Mouse (Mus musculus) mesoderm, embryonic 11.5 days (tissue): ENCODE data around the gene Cxcl2.

Source experiments
- DNase-seq: peaks from one replicate; pipeline ENCODE4 v3.0.0-alpha.2; 2012; ENCODE audit warnings: low read depth, low spot score

Gene Cxcl2

DNA sequence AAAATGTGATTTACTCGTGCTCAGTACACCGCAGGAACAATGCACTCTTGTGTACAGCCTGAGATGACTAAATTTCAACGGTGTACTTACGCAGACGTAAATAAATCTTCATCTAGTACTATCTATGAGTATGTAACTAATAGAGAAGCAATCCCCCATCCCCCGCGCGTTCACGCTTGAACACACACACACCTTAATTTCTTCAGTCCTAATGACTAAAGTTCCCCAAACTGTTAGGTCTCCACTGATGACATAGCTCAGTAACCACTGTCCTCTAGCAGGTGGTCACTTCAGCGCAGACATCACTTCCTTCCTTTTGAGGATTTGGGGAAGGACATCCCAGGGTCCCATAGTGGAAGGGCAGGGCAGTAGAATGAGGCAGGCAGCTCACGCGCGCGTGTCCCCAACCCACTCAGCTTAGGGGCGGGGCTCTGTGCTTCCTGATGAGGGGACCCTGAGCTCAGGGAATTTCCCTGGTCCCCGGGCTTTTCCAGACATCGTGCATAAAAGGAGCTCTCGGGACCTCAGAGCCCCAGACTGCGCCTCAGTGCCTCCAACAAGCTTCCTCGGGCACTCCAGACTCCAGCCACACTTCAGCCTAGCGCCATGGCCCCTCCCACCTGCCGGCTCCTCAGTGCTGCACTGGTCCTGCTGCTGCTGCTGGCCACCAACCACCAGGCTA is at the start of gene Cxcl2:
TSS of gene Cxcl2 (plus strand) at position 533 of the 682 bp plus-strand sequence.
- no peak for DNase-seq

DNA sequence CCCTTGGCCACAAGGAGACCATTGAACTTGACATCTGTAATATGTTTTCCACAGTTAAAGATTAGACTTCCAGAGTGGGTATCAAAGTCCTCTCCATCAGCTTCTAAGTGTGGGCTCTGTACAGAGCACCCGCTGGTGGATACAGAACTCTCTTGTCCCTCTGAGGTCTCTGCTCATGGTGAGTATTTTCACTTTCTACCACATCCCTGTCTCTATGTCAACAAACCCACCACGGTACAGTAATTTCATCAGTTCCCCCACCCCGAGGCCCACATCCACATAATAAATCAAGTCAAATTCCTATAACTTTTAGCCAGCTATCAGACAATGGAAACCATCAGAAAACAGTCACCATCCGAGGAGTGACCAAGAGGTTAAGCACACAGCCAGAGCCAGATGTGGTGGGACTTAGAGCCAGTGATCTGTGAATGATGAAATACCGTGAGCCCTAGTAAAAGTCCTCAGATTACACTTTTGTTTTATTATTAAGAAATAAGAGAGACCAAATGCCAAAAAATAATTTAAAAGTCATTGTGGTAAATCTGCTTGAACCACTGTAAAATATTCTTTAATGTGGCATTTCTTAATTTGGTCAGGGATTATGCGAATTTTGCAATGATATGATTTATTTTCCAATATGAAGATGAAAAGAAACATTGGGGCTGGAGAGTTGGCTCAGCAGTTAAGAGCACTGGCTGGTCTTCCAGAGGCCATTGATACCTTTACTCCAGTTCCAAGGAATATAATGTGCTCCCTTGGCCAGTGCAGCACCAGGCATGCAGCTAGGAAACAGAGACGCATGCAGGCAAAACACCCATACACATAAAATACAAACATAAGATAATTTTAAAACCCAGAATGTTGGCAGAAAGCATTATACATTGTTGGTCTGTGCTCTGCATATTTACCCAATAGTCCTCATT is 48.1 kb upstream of the Cxcl2 start:
- peak; percentile 7 for DNase-seq

- no peak for DNase-seq
Observed at GRCm38 (mm10) chr5:90857463-90857862, 46.2 kb upstream of the Cxcl2 start.

DNA sequence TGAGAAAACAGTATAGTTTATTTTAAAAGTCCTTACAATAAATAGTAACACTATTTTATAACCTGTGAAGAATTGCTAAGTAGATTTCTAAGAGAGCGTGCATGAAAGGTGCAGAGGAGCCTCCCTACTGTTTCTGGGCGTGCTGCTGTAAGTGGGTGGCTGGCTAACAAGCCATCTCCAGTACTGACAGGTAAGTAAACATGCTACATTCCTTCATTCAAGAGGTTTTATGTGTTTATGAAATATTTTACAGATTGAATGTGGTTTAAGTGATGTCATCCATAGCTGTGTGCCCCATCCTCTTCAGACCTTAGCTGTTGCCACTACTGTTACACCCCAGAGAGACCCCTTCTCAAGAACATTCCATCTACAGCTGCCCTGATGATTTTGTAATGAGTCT is 45.2 kb upstream of the Cxcl2 start:
- no peak for DNase-seq

- no peak for DNase-seq
Observed at GRCm38 (mm10) chr5:90859031-90859430, 44.6 kb upstream of the Cxcl2 start.

- DNase-seq, result no peak
Observed at GRCm38 (mm10) chr5:90861876-90862375, 41.7 kb upstream of the Cxcl2 start.

DNA sequence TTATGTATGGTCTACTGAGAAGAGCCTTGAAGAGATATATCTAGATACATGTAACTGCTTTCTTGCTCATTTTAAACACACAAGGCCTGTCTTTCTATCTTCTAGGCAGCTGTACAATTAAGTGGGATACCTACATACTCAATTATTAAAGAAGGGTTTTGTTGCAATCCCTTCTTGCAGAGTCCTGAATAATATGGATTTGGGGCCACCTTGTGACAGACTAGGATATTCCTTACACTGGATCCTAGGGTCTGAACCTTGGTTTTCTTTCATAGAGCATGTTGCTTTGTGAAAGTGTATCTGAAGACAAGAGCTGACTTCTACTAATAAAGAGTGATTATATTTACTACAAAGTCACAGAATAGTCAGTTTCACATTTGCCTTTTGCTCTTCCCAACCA is 36.9 kb upstream of the Cxcl2 start:
- no peak for DNase-seq

- no peak for DNase-seq
Observed at GRCm38 (mm10) chr5:90872377-90872776, 31.3 kb upstream of the Cxcl2 start.

DNA sequence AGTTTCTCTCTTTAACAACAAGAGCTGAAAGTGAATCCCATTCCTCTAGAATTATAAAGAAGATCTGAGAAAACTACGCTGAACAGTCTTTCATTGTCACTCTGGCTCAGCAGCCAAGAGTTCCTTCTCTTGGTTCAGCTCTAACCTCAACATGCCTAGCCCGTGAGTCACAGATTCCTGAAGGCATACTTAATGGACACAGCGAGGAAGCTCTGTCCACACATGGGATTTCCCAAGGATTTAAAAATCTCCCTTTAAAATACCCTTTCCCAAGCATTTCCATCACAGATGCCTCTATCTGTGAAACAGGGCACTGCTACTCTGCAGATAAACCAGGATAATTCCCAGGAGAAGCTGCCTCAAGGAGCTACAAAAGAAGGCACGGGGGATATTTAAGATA is 27.6 kb upstream of the Cxcl2 start:
- DNase-seq, result no peak

GRCm38 (mm10) chr5:90876471-90877172 is 27.0 kb upstream of the Cxcl2 start:
- no peak for DNase-seq

- no peak for DNase-seq
Observed at GRCm38 (mm10) chr5:90877173-90877512, 26.5 kb upstream of the Cxcl2 start.

GRCm38 (mm10) chr5:90879307-90880014 is 24.2 kb upstream of the Cxcl2 start:
- no peak for DNase-seq

- no peak for DNase-seq
Observed at GRCm38 (mm10) chr5:90880335-90880850, 23.3 kb upstream of the Cxcl2 start.

DNA sequence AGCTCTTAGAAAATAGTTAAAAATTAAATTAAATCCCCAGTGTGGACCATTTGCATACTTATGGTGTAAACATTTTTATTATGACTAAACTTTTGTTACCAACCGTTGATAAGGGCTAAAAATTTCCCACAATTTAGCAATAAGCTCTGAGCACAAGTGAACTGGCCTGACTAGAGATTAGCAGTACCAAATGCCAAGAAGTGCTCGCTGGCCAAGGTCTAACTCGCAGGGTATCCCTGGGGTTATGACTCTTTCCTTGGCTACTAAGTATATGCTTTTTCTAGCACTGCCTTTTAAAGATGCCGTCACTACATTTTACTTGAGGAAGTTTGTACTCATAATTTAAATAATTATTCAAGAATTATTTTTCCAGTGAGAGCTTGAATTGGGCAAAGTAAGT is 22.6 kb upstream of the Cxcl2 start:
- DNase-seq, result no peak

DNA sequence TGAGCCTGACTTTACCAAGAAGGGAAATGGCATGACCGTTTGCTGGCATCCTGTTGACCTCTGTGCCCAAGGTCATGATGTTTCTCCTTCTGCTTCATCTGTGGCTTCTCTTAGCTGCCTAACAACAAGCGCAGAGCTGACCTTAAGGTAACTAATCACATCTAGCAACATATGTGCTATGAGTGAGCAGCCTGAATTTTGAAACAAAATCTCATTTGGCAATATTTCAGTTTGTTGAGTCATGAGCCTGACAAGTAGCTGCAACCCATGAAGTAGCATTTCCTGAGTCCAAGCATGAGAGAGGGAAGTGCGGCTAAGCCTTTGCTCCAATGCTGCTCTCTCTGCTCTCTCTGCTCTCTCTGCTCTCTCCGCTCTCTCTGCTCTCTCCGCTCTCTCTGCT is 22.0 kb upstream of the Cxcl2 start:
- no peak for DNase-seq

GRCm38 (mm10) chr5:90882146-90882545 is 21.5 kb upstream of the Cxcl2 start:
- no peak for DNase-seq

- no peak for DNase-seq
Observed at GRCm38 (mm10) chr5:90884628-90885242, 18.9 kb upstream of the Cxcl2 start.

- DNase-seq, result no peak
Observed at GRCm38 (mm10) chr5:90888661-90889060, 15.0 kb upstream of the Cxcl2 start.

GRCm38 (mm10) chr5:90890519-90891463 is 12.9 kb upstream of the Cxcl2 start, which contains the start of gene Cxcl1:
TSS of gene Cxcl1 (plus strand) at chr5:90891241.
- DNase-seq, result peak; percentile 50

- no peak for DNase-seq
Observed at GRCm38 (mm10) chr5:90891464-90891813, 12.2 kb upstream of the Cxcl2 start.
